Mouse (Mus musculus) forebrain, embryonic 14.5 days (tissue): ENCODE measurements around the gene Gna13. TPM values are rescaled to one million over a fixed set of nuclear protein-coding genes. Genes with fewer than 3 reads are reported as not detected.
"Not testable (repeated sequence)": the region's sequence is repeated elsewhere in the genome, so short reads cannot be mapped to it uniquely, and the experiment has no call there.

Experiments
- ATAC-seq: fragments of 200-750 bp; cut with Nextera tagmentation; 2 replicates; pipeline ENCODE4 v1.8.0; 2017; ENCODE audit warnings: mild to moderate bottlenecking, moderate library complexity
- DNase-seq: peaks from one replicate; pipeline ENCODE4 v3.0.0-alpha.2; 2015; ENCODE audit warnings: low spot score
- H3K27ac ChIP-seq: fragments of 300-500 bp; sonication (generic); 2 replicates; pipeline ENCODE4 v1.5.1; 2014; ENCODE audit warnings: low read depth, mild to moderate bottlenecking, control low read depth, low read length, moderate library complexity
- H3K27me3 ChIP-seq: fragments of 300-500 bp; sonication (generic); replicated peaks from 2 replicates; pipeline ENCODE4 v1.6.1; 2014; ENCODE audit warnings: low read length, control low read depth, mixed read lengths; ENCODE audit not compliant: control insufficient read depth, insufficient read depth
- H3K36me3 ChIP-seq: fragments of 300-500 bp; sonication (generic); 2 replicates; pipeline ENCODE4 v1.6.1; 2014; ENCODE audit warnings: low read length, control low read depth; ENCODE audit not compliant: control insufficient read depth, insufficient read depth
- H3K4me1 ChIP-seq: fragments of 300-500 bp; sonication (generic); 2 replicates; pipeline ENCODE4 v1.6.1; 2014; ENCODE audit warnings: antibody characterized with exemption, low read length, control low read depth; ENCODE audit not compliant: control insufficient read depth, insufficient read depth
- H3K4me2 ChIP-seq: fragments of 300-500 bp; sonication (generic); 2 replicates; pipeline ENCODE4 v1.6.1; 2014; ENCODE audit warnings: mild to moderate bottlenecking, control low read depth, low read length
- H3K4me3 ChIP-seq: fragments of 300-500 bp; sonication (generic); 2 replicates; pipeline ENCODE4 v1.5.1; 2014; ENCODE audit warnings: low read depth, low read length, control low read depth
- H3K9ac ChIP-seq: fragments of 300-500 bp; sonication (generic); 2 replicates; pipeline ENCODE4 v1.6.1; 2014; ENCODE audit warnings: mild to moderate bottlenecking, low read length, control low read depth, moderate library complexity
- H3K9me3 ChIP-seq: fragments of 300-500 bp; sonication (generic); replicated peaks from 2 replicates; pipeline ENCODE4 v1.6.1; 2016; ENCODE audit warnings: low read length, control low read depth, mixed read lengths; ENCODE audit not compliant: control insufficient read depth
- WGBS: fragments of 180-500 bp; shearing (Covaris S2); extraction: QIAGEN DNeasy Blood & Tissue Kit; methylation state at CpG from one replicate; pipeline ENCODE4 v1.1.7; 2014; 5-methylcytosine and 5-hydroxymethylcytosine counted together
- polyA plus RNA-seq: library from polyadenylated mRNA; unstranded; fragments of >200 nt; fragmentation: Nextera tagmentation; extraction: Ambion mirVana; gene quantifications from 2 replicates; pipeline ENCODE4 v1.2.1, GENCODE M21; 2014

The Gna13 gene
- polyA plus RNA-seq, 1 experiment from 2014 or later: 13.7 TPM

DNA sequence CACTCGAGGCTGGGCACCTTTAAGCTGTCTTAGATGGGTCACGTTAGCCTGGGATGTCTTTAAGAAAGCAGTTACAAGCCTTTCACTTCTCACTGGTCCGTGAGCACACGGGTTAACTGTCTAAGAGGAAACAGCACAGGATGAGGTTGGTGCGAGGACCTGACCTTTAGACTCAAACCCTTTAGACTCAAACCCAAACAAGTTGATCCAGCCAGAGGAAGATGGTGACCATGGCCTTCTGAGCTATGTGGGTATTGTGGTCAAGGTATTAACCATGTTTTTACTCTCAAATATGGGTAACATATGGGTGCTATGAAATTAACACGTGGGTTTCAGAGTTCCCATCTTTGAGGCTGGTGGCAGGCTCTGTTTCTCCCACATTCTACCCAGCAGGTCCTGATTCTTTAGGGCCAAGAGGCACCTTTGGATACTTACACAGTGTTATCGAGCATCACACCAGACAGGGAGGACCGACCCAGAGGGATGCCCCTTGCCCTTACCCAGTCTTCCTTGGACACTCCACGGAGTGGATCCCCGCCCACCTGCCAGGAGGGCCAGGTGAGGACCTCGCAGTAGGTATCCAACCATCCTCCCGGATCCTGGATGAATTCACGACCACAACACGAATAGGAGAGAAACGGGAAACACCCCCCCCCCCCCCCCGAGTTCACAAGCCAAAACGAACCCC lies 31.8 kb upstream of the Gna13 start:
- Histone ChIP-seq H3K27me3 (no peaks in the 10 kb centered on the region), H3K4me2 (peak overlapping the region; percentile 42), H3K36me3 (no peaks in the 10 kb centered on the region), H3K9me3 (no peaks in the 10 kb centered on the region), H3K4me1 (0 out of 2 replicates have a peak, but pooled peaks cover 3% of the 10 kb centered on the region), H3K9ac (no peak overlapping the region), H3K4me3 (no peak overlapping the region; the same call in 1 of the 2 replicates), H3K27ac (no peak overlapping the region)
- ATAC-seq: peak; percentile 54
- no peak for DNase-seq
- WGBS: 37% methylated on average over 17 of the region's 17 CpGs

DNA sequence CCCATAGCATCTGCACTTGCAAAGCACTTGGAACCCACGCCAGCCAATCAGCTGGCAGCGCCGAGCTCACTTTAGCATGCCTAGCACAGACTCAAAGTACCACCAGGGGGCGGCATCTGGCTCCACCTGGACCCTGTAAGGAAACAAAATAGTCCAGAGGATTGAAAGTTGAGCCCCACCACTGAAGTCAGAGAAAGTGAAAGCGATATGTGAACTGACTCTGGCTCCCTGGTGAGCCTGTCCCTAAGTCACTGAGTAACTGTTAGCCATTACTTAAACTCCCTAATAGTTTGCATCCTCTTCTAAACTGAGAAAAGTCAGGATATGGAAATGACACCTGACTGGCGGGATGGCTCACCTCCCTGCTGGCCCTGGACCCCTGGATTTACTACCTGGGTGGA lies 31.2 kb upstream of the Gna13 start:
- H3K4me2 ChIP-seq: peak overlapping the region; percentile 42
- ATAC-seq: peak; percentile 97

GRCm38 (mm10) chr11:109332722-109333121 lies 29.9 kb upstream of the Gna13 start:
- DNase-seq: no peak
- Histone ChIP-seq H3K9me3 (no peaks in the 10 kb centered on the region), H3K27ac (no peak overlapping the region), H3K27me3 (no peaks in the 10 kb centered on the region), H3K4me1 (0 out of 2 replicates have a peak, but pooled peaks cover 3% of the 10 kb centered on the region), H3K9ac (no peak overlapping the region), H3K4me3 (no peak overlapping the region), H3K4me2 (no peak overlapping the region), H3K36me3 (no peaks in the 10 kb centered on the region)
- 71% methylated on average over 6 of the region's 6 CpGs for WGBS
- no peak for ATAC-seq

More for the DNA sequence above, 31.2 kb upstream of the Gna13 start:
- Histone ChIP-seq H3K36me3 (no peaks in the 10 kb centered on the region), H3K9me3 (no peaks in the 10 kb centered on the region), H3K9ac (no peak overlapping the region), H3K27me3 (no peaks in the 10 kb centered on the region), H3K27ac (no peak overlapping the region), H3K4me3 (no peak overlapping the region; the same call in 1 of the 2 replicates), H3K4me1 (0 out of 2 replicates have a peak, but pooled peaks cover 3% of the 10 kb centered on the region)
- DNase-seq: peak; percentile 95
- 4% methylated on average over 6 of the region's 6 CpGs for WGBS

- no peaks in the 10 kb centered on the region for H3K36me3 ChIP-seq
- ATAC-seq: no peak
- WGBS: 90% methylated on average over 4 of the region's 4 CpGs
- H3K4me3 ChIP-seq: no peak overlapping the region
- no peak for DNase-seq
- no peak overlapping the region for H3K9ac ChIP-seq
- H3K27me3 ChIP-seq: no peaks in the 10 kb centered on the region
- 0 out of 2 replicates have a peak, but pooled peaks cover 3% of the 10 kb centered on the region for H3K4me1 ChIP-seq
- no peaks in the 10 kb centered on the region for H3K9me3 ChIP-seq
- no peak overlapping the region for H3K4me2 ChIP-seq
- no peak overlapping the region for H3K27ac ChIP-seq
Observed at GRCm38 (mm10) chr11:109334773-109335172, 27.9 kb upstream of the Gna13 start.

- WGBS: 42% methylated on average over 6 of the region's 6 CpGs
- no peaks in the 10 kb centered on the region for H3K36me3 ChIP-seq
- no peak overlapping the region for H3K4me2 ChIP-seq
- 0 out of 2 replicates have a peak, but pooled peaks cover 3% of the 10 kb centered on the region for H3K4me1 ChIP-seq
- ATAC-seq (no peak), DNase-seq (no peak)
- no peaks in the 10 kb centered on the region for H3K9me3 ChIP-seq
- H3K27ac ChIP-seq: no peak overlapping the region
- H3K9ac ChIP-seq: no peak overlapping the region
- no peaks in the 10 kb centered on the region for H3K27me3 ChIP-seq
- H3K4me3 ChIP-seq: no peak overlapping the region
Observed at GRCm38 (mm10) chr11:109335890-109336289, 26.7 kb upstream of the Gna13 start.

DNA sequence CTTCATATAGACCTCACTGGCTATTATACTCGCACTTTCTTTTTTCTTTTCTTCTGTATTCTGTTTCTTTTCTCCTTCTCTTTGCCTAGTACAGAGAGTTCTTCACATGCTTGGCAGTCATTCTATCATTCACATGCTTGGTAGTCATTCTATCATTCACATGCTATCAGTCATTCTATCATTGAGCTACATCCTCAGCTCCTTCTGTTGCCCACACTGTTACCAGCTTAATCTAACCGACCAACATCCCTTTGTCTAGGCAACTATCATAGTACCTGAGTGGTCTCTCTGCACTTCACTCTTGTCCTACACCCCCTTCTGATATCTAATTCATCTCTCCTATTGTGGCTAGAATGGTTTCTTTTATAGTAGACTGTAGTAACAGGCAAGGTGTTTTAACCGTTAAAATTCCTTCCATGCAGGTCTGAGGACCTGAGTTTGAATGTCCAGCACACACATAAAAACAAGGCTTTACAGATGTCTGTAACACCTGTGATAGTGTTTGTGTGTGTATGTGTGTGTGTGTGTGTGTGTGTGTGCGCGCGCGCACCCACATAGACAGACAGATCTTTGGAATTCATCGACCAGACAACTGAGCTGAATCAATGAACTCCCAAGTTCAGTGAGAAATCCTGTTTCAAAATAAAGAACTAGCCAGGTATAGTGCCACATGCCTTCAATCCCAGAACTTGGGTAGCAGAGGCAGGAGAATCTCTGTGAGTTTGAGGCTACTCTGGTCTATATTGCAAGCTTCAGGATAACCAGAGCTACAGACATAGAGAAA lies 23.3 kb upstream of the Gna13 start:
- Histone ChIP-seq H3K4me1 (no peaks in the 10 kb centered on the region), H3K9ac (no peak overlapping the region), H3K27ac (no peak overlapping the region), H3K4me2 (no peak overlapping the region), H3K9me3 (no peaks in the 10 kb centered on the region), H3K4me3 (no peak overlapping the region), H3K36me3 (no peaks in the 10 kb centered on the region), H3K27me3 (no peaks in the 10 kb centered on the region)
- ATAC-seq (no peak), DNase-seq (no peak)
- WGBS: 94% methylated on average over 8 of the region's 8 CpGs

- H3K9ac ChIP-seq: no peak overlapping the region
- no peaks in the 10 kb centered on the region for H3K36me3 ChIP-seq
- no peak for DNase-seq
- no peaks in the 10 kb centered on the region for H3K9me3 ChIP-seq
- H3K4me2 ChIP-seq: no peak overlapping the region
- no peak overlapping the region for H3K27ac ChIP-seq
- H3K4me1 ChIP-seq: no peaks in the 10 kb centered on the region
- H3K4me3 ChIP-seq: no peak overlapping the region
- no peaks in the 10 kb centered on the region for H3K27me3 ChIP-seq
- ATAC-seq: no peak
- 84% methylated on average over 5 of the region's 5 CpGs for WGBS
Observed at GRCm38 (mm10) chr11:109340541-109340940, 22.1 kb upstream of the Gna13 start.

GRCm38 (mm10) chr11:109342666-109343065 lies 20.0 kb upstream of the Gna13 start:
- H3K36me3 ChIP-seq, ATAC-seq, H3K4me3 ChIP-seq, DNase-seq, H3K27ac ChIP-seq, H3K27me3 ChIP-seq, H3K4me2 ChIP-seq, H3K4me1 ChIP-seq, H3K9ac ChIP-seq, H3K9me3 ChIP-seq: not testable (repeated sequence)
- WGBS: 87% methylated on average over 4 of the region's 4 CpGs

DNA sequence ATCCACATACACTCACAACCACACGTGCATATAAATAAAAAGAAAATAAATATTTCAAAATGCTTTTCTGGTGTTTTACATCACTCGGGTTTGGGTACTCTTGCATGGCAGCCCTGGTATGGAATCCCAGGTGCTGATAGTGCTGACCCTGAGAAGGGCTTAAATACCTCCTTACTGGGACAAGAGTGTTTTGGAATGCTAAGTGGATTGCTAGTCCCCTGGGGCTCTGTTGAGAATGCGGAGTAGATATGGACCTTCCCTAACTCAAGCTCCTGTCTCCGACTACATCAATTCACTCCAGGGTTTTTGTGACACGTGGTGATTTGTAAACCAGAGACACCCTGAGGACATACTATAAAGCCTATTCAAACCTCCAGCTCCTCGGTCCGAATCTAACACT lies 19.1 kb upstream of the Gna13 start:
- H3K9me3 ChIP-seq: no peaks in the 10 kb centered on the region
- 30% methylated on average over 7 of the region's 7 CpGs for WGBS
- ATAC-seq: no peak
- H3K4me3 ChIP-seq: no peak overlapping the region
- peaks cover 8% of the 10 kb centered on the region; the same call in 1 of the 2 replicates for H3K4me1 ChIP-seq
- H3K9ac ChIP-seq: no peak overlapping the region
- no peaks in the 10 kb centered on the region for H3K27me3 ChIP-seq
- H3K4me2 ChIP-seq: no peak overlapping the region
- H3K27ac ChIP-seq: no peak overlapping the region
- DNase-seq: no peak
- H3K36me3 ChIP-seq: no peaks in the 10 kb centered on the region
